Mouse (Mus musculus) c-Kit-negative CD71-positive TER-119-positive erythroid progenitor cells, embryonic 14.5 days (primary cell): Measurements from ENCODE around the gene Acp6.
"Not testable (repeated sequence)": the region's sequence is repeated elsewhere in the genome, so short reads cannot be mapped to it uniquely, and the experiment has no call there.

Experiments
- DNase-seq: peaks from one replicate; pipeline ENCODE4 v3.0.0-alpha.2; 2013; ENCODE audit warnings: low read depth, low spot score

Acp6 gene

DNA sequence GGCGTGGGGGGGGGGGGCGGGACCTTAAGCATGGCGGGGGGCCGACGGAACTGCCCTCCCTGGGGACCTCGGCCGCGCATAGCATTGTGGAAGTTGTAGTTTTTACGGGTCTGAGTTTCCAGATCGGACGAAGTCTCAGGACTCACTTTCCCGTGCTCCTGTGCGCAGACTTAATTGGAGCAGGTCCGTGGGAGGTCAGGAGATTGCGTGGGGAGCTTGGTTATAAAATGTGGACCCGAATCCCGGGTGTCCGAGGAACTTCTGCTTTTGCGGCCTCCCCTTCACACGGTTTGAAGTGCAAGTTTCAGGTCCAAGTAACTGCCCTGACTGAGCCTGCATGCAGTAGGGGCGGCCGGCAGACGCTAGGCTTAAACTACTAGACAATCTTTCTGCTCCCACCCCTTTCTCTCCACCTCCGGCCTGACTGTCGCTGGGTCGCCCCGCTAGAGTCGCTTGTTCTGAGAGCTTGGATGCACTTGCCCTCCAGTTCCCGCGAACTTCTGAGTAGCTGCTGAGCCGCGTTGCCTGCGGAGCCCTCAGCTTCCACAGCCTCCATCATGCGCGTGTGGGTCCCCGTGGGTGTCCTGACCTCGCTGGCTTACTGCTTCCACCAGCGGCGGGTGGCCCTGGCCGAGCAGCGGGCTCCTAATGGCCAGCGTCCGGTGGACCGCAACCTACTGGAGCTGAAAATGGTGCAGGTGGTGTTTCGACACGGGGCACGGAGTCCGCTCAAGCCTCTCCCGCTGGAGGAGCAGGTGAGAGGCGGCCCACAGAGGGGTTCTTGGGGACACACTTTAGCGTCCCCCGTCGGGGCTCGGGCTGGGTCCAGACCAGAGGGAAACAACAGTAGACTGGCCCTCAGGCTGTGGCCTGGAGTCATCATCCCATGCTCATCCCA, at the start of gene Acp6:
Gene Acp6 (plus strand): TSS at position 167 of the 898 bp plus-strand sequence.
- peak; percentile 56 for DNase-seq

DNA sequence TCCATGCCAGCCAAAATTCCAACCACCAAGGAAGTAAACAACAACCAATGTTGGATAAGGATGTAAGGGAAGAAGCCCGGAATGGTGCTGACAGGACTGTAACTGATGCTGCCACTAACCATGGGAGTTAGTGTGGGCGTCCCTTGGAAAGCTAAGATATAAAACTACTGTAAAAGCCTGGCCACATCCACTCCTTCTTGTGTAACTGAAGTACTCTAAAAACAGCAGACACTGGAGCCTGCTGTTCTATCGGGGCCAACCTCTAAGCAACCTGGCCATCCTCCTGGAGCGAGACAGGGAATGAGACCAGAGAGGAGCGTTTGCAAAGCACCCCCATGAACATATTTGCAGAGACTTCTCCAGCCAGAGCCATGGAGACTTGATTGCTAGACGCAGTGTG, 41.1 kb upstream of the Acp6 start:
- DNase-seq: no peak

DNA sequence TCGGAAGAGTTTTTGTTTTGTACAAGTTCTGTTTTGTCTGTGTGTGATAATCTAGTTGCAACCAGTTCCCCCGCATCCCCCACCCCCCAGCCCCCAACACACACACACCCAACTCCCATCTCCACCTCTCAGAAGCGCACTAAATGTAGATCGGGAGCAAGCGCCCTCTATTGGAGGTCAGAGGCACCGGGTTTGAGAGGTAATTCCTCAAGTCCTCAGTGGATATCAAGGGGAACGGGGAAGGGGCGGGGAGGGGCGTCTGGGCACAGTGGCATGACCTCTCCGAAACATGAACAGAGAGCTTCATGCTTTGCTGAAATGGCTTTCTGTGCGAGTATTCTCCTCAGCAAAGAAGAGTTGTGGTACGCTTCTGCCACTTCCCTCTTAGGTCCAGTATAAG, 40.3 kb upstream of the Acp6 start:
- DNase-seq: no peak

DNA sequence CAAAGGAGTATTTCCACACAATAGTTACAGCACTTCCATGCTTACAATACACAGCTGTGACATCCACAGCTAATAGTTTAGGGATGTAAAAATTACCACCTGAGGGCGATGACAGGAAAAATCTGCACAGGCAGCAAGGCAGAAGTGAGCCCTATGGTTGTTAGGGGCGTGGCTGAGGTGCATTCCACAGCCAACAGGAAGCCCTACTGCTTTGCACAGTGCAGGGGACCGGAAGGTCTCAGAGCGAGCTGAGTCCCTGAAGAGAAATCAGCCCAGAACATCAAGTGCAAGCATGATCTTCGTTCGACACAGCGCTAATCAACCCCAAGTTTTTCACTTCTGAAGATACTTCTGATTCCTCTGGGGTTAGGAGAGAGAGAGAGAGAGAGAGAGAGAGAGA, 34.4 kb upstream of the Acp6 start:
- no peak for DNase-seq

DNA sequence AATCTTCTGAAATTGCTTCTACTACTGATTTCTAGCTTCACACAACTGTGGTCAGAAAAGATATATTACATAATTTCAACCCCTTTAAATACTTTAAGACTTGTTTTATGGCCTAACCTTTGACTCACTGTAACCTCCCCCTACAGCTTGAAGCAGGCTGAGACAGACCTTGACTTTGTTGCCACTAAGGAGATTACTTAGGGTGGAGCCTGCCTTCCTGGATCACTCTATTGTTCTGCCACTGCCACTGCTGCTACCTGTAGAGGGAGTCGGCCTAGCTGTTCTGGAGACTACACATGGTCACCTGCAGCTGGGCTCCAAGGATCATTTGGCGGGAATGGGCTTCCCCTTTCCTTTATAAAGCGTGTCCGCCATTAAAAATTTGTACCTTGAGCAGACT, 29.2 kb upstream of the Acp6 start:
- DNase-seq: no peak

DNA sequence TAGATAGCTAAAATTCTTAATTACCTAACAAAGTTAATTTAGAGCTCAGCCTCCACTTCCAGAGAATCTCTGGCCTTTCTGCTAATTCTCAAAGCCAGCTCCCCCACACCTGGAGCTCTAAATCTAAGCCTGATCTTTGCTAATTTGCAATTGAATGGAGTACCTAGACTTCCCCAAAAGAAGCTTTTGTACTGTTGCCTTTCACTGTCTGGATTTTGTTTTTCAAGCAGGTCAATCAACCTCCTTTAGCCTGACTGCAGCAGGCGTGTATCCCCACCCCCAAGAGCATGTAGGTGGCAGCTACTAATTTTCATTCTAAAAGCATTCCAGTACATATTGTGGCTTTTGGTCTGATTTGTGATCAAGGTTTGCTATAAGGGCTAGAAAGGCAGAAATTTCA, 20.9 kb upstream of the Acp6 start:
- not testable (repeated sequence) for DNase-seq

DNA sequence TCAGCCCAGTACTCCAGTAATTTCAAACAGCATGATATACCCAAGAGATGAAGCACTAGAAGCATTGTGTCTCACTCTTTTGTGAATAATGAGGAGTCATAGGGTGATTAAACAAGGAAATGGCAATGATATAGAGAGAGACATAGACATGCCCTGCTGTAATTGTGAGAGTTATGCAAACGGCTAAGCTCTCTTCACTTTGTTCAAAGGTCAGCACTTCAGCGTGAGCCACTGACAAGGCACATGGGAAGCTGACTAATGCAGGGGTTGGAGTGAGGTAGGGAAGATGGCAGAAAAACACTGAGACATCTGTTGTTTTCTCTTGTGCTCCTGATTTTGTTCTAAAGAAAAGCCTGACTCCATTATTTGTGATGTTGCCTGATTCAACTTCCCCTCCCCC, 7.5 kb upstream of the Acp6 start:
- DNase-seq: no peak

DNA sequence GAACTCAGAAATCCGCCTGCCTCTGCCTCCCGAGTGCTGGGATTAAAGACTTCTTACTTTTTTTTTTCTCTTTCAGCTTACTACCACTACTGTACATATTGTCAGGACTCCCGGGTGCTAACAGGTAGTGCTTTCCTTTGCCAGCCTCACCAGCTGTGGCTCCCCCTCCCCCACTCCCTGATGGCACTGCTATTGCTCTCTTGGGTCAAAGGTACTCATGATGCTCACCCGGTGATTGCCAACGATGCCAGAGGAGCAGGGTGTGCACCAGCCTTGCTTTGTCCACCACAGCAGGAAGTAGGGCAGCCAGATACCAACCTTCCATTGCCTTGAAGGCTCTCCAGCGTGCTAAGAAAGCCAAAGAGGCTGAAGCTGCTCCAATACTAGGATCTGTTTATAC, 2.1 kb upstream of the Acp6 start:
- DNase-seq: no peak

DNA sequence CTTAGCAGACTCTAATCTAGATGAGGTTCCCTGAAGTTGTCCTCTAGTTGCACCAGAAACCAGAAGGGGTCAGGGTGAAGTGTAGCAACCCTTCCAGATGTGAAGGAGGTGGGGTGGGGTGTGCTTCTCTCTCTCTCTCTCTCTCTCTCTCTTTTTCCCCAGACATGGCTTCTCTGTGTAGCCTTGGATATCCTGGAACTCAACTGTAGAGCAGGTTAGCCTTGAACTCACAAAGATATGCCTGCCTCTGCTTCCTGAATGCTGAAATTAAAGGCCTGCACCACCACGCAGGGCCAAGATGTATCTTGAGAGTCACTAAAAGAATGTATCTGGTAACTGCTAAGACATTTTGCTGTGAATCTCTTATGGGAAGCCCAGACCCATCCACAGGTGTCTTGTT, 1.3 kb upstream of the Acp6 start:
- DNase-seq: no peak

DNA sequence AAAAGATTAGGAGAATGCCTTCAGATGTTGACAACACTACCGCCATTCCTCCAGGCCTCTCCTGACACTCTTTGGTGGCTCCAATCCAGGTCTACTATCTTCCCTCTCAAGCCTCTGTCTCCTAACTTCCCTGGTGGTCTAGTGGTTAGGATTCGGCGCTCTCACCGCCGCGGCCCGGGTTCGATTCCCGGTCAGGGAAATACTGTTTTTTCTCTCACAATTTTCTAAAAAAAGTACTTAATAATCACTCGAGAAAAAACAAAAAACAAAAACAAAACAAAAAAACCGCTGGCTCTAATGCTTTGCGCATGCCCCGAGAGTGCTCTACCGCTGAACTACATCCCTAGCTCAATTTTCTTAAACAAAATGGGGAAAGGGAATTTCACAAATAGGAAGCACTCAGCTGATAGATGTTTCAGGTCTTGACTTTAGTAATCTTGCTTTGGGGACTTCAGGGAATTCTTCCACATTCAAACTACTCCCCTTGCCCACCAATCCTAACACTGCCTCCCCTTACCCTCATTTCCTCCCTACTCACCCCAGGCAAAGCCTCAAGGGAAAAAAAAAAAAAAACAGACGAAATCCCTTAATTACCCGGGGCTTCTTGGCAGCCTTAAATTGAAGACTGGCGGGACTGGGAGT, 498 bp upstream of the Acp6 start:
- DNase-seq: no peak

DNA sequence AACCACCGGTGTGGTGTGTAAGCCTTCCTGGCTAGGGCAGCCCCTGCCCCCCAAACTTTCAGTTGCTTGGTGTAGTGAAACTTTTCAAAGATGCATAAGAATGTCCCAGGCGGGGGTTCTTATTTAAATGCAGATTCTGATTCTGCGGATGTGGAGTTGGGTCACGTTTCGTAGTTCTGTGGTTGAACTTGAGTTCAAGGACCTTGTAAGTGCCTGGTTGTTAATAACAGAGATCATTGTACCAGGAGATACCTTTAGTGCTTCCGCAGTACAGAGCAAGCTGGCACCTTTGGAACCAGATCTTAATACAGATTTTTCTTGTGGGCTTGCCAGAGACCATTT, 903 bp downstream of the Acp6 start:
- DNase-seq: no peak

DNA sequence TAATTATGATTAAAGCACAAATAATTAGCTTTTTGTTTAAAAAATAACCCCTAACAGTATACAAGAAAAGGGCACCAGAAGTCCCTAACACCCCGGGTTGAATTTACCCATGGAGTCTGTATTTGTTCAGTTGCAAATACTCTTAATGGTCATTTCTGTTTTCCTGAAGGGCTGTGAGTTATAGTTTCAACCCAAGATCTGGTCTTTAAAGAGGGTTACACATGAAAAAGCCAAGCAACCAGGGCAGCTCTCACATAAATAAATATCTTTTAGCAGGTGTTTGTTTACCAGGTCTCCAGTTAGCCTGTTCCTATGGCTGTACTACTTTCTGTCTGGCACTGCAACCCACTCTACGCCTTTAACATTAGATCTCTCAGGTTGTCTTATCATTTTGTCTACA, 1.4 kb downstream of the Acp6 start:
- DNase-seq: no peak

DNA sequence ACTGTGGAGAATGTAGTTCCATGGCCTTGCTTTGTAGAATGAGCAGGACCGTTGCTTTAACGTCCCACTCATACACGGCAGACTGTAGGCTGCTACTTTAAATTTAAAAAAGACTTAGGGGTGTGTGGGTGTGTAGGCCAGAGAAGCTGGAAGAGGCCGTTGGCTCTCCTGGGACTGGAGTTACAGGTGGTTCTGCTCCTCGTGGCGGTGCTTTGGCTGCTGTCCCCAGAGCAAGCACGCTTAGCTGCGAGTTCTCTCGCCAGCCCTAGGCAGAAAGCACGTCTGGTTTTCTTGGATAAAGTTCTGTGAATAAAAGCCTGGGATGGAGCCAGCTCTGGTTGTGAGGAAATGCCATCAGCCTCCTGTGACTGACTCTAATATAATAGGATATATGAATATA, 2.3 kb downstream of the Acp6 start:
- no peak for DNase-seq

DNA sequence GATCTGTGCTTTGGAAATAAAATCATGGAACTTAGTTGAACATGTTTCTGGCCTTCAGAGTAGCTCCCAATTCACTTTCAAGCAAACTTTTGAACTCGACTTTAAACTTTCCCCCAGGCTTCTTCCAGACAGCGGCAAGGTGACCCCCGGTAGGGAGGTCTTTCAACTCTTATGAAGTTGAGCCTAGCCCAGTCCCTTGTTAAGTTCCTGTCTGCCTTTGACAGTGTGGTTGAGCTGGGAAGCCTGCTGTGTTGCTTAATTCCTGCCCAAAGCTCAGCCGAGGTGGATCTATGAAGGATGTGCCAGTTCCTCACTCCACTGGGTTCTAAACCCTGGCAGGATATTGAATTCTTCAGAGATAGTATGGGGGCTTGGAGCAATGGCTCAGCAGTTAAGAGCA, 3.2 kb downstream of the Acp6 start:
- no peak for DNase-seq

DNA sequence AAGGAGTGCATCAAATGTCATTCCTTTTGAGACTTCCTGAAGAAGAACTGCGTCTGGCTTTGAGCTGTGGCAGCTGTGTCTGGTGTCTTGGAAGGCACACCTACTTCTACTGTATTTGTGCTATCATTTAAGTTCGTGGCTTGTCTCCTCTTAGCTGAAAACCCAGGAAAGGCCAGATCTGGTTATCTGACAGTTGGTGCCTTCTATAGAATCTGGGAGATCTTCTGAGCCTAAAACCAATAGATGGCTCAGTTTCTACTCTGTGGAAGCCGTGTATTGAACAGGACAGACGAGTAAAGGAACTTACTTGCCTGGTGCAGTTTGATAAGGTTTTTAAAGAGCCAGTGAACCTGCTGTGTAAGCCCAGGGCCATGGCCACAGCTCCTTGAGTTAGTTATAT, 5.9 kb downstream of the Acp6 start:
- DNase-seq: no peak

DNA sequence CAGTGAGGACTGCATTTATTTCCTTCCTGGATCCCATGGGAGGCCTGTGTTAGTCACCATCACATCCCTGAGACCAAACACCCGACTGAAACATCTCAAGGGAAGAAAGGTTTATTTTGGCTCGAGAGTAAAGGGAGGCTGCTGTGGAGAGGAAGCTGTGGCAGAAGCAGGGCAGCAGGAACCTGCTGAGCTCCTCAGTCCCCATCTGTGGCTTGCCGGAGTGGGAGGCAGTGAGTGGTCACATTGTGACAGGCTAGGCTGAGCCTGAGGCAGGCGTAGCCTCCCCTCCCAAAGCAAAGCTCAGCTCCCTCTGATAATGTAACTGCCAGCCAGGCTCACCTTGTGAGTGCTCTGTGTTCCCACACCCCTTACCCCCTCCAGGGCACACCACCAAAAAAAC, 8.5 kb downstream of the Acp6 start:
- no peak for DNase-seq

DNA sequence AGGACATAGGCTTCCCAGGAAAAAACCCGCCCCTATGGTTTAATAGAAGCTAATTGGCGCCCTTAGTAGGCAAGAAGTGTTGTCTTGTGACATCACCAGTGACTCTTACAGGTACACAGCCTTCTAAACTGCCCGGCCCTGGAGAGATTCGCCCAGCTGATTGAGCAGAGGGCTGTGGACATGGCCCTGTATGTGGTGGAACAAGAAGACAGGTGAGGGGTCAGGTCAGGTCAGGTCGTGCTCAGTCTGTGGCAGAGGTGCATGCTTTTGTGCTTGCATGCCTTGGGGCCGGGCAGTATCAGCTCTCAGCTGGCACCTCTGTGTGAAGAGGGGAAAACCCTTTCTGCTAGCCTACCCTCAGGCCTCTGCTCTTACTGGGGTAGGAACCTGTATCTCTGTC, 13.0 kb downstream of the Acp6 start:
- DNase-seq: no peak

DNA sequence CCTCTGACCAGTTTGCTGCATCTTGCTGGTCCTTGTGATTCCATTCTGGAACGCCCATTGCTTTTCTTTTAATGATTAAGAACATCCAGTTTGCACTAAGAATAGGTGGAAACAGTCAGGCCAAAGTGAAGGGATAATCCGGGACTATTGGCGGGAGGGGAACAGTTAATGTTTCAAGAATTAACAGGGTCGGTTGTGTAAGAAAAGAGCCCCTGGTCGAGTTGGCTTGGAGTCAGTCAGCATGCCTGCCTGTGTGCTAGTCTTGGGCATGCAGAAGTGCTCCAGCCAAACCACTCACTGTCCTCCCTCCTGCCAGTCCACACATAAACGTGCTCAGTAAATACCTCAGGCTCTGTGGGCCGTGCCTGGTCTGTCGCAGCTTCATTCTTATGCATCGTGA, 13.7 kb downstream of the Acp6 start:
- no peak for DNase-seq

DNA sequence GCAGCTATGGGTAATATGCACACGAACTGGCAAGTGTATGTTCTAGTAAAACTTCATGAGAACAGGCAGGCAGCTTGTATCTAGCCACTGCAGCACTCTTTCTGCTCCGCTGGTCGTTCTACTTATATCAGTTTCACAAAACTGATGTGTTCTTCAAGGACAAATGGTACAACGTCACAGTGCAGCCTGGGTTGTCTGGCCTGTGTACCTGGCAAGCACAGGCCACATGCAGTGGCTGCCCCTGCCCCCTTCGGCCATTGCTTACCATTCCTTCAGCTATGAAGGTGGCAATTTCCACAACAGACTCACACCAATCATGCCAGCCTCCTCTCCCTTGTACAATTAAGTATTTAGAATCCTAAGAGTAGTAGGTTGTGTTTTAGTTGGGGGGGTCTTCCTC, 14.1 kb downstream of the Acp6 start:
- no peak for DNase-seq

DNA sequence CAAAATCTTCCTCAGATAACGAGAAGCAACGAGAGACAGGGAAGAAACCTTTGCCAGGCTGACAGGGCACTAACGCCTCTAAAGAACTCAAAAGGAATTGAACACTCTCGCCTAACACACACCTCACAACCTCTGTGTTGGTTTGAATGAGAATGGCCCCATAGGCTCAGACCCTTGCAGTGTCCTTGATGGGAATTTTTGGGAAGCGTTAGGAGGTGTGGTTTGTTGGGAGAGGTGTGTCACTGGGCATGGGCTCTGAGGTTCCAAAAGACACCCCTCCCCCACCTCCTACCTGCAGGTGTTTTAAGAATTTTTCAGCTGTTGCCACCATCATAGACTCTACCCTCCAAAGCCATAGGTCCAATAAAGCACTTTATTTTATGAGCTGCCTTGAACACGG, 20.3 kb downstream of the Acp6 start:
- no peak for DNase-seq

DNA sequence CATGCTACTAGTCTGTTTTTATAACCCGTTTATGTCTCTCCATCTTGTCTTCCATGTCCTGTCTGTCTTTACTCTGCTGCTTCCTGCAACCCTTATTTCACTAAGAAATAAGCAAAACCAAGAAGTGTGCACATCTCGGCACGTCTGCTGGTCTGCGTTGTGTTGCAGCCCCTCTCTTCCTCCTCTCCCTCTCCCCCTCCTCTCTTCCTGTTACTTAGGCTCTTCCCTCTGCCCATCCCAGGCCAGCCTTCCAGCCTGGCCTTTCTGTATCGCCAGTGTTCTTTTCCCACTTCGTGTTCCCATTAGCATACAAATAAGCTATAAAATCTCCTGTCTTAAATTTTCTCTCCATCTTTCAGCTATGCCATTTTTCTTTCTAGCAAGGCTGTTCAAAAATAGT, 21.9 kb downstream of the Acp6 start:
- DNase-seq: no peak

DNA sequence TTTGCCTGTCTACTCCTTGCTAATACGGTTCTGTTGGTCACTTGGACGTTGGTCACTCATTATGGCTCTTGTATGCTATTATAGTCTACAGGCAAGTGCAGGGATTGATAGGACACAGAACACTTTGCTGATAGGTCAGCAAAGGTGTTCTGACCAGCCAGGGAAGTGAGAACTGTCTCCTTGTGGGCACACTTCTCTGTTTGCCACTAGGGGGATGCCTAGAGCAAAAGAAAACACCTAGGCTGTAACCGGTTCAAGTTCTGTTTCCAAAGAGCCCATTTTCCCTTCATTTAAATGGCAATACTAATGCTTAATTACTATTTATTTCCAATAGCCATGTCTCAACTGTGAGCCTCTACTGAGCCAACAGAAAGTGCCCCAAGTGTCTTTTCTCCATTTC, 25.2 kb downstream of the Acp6 start:
- DNase-seq: no peak

DNA sequence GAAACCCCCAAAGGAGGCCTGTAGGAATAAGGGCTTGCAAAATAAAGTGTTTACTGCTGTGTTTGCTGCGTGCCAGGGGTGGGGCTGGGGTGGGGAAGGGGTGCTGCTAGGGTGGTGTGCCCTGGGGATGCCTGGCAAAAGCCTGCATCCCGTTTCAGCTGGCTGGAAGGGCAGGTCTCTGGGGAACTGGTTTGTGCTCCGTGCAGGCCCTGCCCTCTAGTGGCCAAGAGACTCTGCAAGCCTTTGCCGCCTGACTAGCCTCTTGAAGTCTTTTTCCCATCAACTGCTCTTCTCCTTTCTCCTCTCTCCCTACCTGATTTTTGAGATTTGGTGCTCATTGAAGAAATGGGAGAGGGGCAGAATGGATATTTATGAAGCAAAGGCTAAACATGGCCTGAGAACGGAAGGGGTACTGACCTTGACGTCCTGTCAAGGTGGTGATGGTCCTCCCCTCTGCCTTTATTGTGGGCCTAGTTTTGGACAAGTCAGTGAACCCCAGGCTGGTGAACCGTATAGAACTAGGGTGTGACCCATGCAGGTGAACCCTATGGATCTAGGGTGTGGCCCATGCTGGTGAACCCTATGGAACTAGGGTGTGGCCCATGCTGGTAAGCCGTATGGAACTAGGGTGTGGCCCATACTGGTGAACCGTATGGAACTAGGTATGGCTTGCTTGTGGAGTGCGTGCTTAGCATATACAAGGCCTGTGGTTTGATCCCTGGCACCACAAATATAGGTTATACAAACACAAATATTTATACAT, 26.7 kb downstream of the Acp6 start:
- DNase-seq: no peak
